Mouse (Mus musculus) brain, adult 2 months (tissue): ENCODE measurements around the gene Cmip.

ENCODE experiments used
- DNase-seq: peaks from one replicate; pipeline ENCODE4 v3.0.0; 2011; ENCODE audit warnings: low read depth, low spot score

Gene Cmip

GRCm38 (mm10) chr8:117322715-117323310, 65.9 kb downstream of the Cmip start:
- DNase-seq, result no peak

GRCm38 (mm10) chr8:117324821-117325220, 68.0 kb downstream of the Cmip start:
- DNase-seq, result no peak

- DNase-seq, result no peak
Measured at GRCm38 (mm10) chr8:117326735-117327134, 69.9 kb downstream of the Cmip start.

DNA sequence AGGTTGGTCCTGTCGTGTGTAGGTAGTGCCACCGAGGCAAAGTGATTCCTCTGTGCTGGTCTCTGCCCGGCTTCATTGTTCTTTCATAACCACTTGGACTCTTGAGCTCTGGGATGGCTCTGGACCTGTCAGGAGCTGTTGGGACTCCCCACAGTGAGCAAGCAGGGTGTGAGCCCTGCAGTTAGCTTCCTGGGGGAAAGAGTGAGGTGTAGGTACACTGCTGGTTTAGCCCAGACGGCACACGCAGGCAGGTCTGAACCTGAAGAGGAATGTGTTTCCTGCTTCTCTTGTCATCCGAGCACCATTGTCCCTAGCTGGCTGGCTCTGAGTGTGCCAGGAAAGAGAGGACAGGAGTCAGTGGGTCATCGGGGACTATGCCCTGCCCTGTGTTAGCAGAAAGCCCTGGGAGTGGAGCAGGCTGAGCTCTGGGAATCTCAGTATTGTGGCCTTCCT, 70.5 kb downstream of the Cmip start:
- DNase-seq, result no peak

DNA sequence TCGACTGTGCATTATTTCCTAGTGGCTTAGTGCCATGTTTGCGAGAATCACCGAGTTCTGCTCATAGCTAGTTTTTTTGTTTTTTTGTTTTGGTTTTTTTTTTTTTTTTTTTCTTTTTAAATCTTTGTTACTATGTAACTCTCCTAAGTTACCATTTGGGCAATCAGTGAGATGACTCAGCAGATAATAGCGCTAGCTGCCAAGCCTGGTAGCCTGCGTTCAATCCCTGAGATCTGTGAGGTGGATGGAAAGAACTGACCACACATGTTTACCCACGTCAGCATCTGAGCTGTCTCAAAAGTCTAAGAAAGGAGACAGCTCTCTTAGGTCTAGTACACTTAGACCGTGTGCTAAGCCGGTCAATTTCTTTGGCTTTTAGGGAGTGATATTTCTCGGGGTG, 71.9 kb downstream of the Cmip start:
- DNase-seq, result peak; percentile 64

GRCm38 (mm10) chr8:117329167-117329566, 72.3 kb downstream of the Cmip start:
- DNase-seq, result peak; percentile 44

DNA sequence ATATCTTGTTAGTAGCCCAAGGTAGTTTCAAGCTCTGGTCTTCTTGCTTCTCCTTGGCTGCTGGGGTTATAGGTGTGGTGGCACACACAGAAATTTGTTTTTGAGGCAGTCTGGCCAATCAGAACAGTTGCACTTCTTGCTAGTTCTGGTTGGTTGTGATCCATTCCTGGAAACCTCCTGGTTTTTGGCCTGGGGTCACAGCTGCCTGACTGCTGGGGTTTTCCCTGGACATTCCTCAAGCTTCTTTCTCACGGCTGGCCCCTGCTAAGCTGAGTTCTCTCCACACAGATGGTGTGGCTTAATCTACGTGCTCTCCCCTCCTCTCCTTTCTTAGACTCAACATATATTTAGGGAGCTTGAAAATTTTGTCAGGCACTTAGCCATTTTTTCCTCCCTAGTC, 73.0 kb downstream of the Cmip start:
- no peak for DNase-seq

DNA sequence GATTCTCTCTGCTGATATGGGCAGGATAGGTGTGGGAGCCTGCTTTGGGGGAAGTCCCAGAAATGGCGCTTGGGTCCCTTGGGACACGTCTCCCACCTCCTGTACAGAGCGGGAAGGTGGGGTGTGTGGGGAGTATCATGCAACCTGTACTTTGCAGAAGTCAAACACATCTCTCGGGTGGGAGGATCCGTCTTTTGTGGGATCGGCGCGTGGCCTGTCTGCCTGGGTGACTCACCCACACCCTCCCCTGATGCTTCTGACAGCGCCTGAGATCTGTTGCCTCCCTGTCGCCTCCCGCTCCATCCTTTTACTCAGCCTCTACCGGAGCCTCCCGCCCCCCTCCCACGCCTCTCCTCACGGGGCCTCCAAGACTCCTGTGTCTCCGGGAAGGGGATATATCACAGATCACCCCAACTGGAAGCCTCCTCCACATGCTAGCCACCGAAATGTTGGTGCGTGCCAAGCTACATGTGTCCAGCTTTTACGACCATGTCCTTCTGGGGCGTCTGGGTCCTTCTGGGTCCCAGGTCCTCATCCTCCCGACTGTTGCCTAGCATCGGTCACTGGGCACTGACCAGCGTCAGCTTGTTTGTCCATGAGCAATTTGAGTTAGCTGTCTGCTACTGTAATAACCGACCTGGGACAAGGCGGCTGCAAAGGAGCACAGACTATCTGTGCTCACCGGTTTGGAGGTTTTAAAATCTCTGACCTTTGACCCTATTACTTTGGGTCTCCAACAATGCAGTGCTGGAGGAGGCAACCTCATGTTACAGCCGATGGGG, 75.6 kb downstream of the Cmip start:
- DNase-seq, result peak; percentile 90

- no peak for DNase-seq
Measured at GRCm38 (mm10) chr8:117333619-117334018, 76.8 kb downstream of the Cmip start.

DNA sequence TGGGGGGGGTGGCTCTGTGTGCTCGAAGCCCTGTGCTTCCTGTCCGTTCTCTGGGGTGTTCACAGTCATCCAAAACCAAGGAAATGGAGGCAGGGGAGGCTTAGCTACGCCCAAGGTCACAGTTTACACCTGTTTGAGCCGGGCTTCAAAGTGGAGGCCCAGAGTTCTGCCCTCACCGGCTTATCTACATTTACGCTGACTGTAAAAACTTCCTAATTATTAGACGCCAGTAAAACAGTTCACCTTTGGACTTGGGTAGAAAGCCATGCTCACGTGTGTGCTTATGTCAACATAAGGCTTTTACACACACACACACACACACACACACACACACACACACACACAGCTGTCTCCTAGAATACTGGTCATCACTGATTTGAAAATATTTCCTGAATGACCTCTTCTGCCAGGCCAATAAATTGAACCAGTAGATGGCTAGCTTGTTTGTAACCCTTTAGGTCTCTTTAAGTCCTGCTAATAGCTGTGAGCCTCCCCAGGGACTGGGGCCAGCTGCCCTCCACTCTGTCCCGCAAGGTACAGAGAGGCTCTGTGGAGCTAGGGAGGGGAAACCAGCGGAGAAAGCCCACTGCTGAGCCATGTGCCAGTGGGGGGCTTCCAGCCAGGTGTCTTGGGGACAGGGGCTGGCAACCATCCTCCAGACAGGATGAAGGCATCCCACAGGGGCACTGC, 77.3 kb downstream of the Cmip start:
- DNase-seq, result no peak

- peak; percentile 70 for DNase-seq
Measured at GRCm38 (mm10) chr8:117334748-117335393, 78.0 kb downstream of the Cmip start.

DNA sequence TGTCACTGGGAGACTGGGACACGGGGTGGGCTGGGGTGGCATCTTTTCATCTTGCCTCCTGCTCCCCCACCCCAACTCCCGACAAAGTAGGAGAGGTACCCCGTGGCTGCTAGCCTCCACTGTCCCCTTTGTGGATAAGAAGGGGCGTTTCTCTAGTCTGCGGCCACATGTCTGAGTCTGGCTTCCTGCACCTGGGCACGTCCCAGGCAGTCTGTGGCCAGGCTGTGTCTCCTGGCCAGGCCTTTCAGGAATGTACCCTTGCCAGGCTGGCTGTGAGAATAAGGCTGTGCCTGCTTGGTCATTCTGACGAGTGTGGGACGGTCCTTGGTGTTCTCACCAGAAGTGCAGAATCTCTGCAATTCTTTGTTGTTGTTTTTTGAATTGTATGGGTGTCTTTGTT, 78.6 kb downstream of the Cmip start:
- DNase-seq, result no peak

DNA sequence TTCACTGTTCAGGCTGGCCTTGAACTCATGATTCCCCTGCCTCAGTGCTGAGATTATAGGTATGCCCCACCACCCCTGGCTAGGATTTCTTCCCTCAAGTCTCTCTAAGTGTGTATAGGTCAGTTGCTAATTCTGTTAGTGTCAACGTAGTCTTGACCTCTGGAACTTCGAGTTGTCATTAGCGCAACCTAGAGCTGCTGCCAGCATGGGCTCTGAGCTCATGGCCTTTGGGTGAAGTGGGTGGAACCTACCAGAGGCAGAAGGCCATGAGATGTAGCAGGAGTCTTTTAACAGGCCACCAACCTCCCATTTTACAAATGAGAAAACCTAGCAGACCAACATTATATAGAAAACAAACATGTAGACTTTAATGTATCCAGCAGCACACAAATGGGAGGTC, 80.3 kb downstream of the Cmip start:
- DNase-seq, result no peak

DNA sequence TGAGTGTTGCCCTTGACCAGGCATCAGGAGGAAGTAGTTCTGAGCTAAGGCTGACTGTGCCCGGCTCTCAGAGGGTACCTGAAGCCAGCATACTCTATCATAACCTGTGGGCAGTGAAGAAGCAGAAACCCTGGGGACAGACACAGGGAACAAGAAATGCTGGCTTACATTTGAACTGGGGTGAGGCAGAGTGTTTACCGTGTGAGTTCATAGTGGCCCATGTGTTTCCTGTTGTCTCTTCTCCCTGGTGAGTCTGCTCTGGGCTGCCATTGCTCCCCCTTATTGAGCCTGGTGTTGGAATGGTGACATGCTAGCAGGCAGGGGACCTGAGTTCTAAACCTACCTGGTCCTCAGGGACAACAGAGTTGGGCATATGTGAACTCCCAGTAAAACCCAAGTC, 81.8 kb downstream of the Cmip start:
- no peak for DNase-seq

DNA sequence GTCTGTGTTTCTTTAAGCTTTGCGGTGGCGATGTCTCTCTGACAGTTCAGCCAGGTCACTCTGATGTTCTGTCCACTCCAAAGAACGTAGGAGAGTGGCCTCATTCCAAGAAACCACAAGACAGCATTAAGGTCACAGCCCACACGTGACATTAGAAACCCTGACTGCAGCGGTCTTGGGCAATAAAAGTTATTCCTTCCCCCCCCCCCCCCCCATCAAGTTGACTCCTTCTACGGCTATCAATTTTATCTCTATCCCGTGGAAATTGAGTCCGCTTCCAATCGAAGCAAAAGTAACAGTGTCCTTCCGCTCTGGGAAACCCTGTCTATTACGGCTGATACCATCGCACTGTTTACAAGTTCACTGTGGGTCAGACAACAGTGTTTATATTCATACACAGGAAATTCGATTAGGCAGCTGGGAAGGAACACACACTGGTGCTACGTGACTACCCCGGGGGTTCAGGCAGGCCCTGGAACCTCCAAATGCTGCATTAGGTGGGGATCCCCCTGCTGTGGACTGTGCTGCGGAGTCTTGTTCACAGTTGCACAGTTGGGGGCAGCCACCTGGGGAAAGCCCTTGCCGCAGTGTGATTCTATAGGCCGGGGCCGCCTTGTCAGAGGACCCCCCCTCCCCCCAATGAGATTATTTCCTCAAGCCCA, 82.6 kb downstream of the Cmip start:
- no peak for DNase-seq

- no peak for DNase-seq
Measured at GRCm38 (mm10) chr8:117339958-117340651, 83.2 kb downstream of the Cmip start.

- no peak for DNase-seq
Measured at GRCm38 (mm10) chr8:117340800-117341199, 83.9 kb downstream of the Cmip start.

DNA sequence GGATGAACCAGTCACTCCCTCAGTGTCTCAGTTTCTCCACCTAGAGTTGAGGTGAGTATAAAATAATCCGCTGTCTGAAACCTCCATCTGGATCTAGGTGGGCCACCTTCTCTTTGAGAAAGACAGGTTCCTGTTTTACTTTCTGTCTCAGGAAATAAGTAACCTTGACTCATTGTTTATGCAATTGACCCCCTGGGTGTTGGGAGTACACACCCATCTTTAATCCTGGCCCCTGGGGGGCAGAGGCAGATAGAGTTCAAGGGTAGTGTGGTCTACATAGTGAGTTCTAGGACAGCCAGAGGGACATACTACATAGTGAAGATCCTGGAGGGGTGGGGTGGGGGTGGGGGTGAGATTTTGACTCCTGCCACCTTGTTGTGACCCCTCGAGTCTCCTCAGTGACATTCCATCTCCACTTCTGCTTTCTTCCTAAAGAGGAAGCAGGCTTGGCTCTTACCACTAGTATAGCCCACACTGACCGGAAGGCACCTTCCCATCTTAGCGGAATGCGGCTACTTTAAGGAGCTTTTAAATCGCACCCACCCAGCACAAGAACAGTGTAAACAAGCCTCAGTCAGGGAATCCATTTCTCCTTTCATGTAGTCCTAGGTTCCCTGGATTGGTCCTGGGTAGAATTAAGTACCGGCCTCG, 86.0 kb downstream of the Cmip start:
- no peak for DNase-seq

GRCm38 (mm10) chr8:117343484-117343883, 86.6 kb downstream of the Cmip start:
- DNase-seq, result no peak

DNA sequence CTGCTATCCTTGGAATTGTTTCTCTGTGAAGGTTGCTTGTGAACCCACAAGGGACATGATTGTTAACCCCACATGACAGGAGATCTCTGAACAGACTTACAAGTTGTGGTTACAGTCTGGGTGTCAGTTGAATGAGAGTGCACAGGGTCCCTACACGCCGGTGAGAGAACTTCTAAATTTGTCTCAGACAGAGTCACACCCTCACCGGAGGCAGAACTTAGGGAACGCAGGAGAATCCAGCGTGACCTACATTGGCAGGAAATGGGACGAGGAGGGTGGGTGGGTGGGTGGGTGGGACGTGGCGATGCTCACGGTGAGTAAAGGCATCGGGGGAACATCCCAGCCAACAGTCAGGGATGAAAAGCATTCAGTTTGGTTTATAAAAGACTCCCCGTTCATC, 88.0 kb downstream of the Cmip start:
- peak; percentile 55 for DNase-seq

DNA sequence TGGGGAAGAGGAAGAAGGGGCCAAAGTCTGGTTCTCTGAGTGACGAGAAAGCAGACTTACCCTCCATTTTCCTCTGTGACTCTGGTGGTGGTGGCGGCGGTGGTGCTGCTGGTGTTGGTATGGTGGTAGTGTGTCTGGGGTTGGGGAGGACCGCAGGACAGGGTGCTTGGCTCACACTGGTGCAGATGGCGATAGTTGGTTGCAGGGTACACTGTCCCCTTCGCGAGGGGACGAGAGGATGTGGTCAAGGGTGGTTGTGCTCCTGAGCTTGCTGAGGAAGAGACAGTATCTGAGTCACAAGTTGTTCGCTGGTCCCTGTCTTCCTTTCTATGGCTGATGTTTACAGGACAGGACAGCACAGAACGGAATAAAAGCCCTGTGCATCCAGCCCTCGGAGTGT, 88.5 kb downstream of the Cmip start:
- DNase-seq, result no peak
